Mouse (Mus musculus) kidney, postnatal 36 days (tissue): Measurements from ENCODE around the gene Cstf1.

Experiments used
- DNase-seq, 2 experiments: peaks; one replicate each; pipeline ENCODE4 v3.0.0; 2021 to 2022; ENCODE audit warnings: mixed read lengths in 2 of 2

Gene Cstf1

GRCm38 (mm10) chr2:172418208-172418607 lies 47.7 kb downstream of the Cstf1 start:
- no peak for DNase-seq

GRCm38 (mm10) chr2:172430609-172431008 lies 60.1 kb downstream of the Cstf1 start:
- peak; percentile 29 to 31 for DNase-seq
